Mouse (Mus musculus) adrenal gland, postnatal 10 days (tissue): ENCODE data around the gene Morc1. TPM values are rescaled to one million over a fixed set of nuclear protein-coding genes. Genes with fewer than 3 reads are reported as not detected.

ENCODE experiments used
- DNase-seq: peaks from one replicate; pipeline ENCODE4 v3.0.0; 2021; ENCODE audit warnings: mixed read lengths
- total RNA-seq, 2 experiments: library from RNA; stranded (reverse); gene quantifications; 2 replicates each; pipeline ENCODE4 v1.2.3; 2021

The Morc1 gene
- total RNA-seq, 2 experiments from 2014 or later: not detected

- DNase-seq: no peak
These were observed 44.1 kb downstream of the Morc1 start for GRCm38 (mm10) chr16:48474896-48475802.

GRCm38 (mm10) chr16:48479266-48479848 is 48.3 kb downstream of the Morc1 start:
- no peak for DNase-seq

DNA sequence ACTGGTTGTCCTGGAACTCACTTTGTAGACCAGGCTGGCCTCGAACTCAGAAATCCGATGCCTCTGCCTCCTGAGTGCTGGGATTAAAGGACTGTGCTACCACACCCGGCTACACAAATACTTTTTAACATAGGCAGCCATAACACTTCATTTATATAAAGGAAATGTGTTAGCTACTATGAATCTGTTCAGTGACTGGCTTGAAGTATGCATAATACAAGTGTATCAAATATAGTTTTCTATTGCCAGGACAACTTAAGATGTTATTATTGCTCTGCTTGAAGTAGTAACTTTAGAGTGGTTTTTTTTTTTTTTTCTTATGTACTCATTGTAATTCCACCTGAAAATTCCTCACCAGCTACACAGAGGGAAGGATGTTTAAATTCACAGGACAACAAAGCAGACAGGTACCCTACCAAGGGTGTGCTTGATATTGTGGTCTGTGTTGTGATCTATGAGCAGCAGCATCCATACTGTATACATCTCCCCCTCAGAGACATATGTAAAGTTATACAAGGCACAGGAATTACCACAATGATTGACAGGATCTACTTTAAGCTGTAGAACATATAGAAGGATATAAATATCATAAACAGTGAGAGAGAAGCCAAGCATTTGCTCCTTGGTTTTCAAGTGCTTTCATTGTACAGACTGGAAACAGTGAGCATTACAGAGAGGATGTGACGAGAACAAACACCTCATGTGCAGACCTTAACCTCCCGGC is 85.9 kb downstream of the Morc1 start:
- no peak for DNase-seq

DNA sequence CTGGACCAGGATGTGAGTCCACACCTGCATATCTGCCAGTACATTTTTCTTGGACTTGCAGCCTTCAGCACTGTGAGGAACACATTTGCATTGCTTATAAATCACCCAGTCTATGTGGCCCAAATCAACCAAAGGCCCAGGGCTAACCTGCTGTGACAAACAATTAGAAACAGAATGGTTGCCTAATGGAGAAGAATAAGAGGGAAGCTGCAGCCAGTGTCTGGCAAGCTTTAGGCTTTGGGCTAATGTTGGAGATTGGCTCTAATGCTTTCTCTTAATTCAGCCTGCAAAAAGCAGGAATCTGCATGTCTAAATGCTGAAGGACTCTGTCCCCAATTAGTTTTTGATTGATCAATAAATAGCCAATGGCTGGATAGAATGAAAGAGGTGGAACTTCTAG is 88.5 kb downstream of the Morc1 start:
- no peak for DNase-seq

DNA sequence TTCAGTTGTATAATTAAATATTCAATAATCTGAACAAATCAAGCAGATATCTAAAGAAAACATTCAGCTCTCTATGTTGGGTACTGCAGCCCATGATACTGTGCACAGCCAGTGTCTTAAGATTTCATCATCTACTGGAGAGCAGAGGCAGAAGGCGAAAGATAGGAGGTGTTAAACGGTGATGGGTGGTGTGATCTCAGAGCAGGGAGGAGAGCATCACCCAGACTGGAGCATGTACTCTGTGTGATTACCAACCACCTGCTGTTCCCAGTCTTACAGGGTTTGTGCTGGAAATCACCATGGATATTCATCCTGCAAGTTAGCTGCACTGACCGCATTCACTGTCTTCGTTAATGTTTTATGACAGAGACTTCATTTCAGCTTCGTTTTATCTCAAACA is 106.1 kb downstream of the Morc1 start:
- no peak for DNase-seq

DNA sequence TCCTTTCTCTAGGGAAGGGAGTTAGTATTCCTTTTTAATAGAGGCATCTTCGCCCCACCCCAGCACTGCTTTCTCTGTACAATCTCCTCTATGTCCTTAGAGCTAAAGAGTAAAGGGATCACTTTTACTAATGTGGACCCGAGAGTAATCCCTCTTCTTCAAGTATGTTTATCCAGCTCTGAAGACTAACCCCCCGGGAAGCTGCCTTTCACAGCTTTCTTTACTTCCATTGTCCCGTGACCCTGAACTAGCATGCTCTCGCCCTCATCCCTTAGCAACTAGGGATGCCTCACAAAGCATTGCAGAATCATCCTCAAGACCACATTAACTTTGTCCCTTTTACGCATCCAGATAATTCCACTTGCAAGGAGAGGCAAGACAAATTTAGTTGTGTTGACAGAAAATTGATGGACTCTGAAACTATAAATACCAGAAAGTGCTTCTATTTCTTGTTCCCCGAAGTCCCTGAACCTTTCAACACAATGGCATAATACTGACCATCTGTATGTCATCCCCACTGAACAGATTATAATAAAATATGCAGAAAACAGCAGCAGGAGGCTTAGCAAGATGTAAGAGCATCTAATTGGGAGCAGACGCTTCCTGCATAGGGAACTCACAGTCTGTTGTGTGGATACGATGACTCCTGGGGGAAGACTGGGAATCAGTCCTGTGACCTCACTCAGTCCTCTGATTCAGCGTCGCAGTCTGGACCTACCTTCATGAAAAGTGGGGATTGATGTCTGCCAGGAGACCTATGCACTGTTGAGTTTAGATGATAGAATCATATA is 131.4 kb downstream of the Morc1 start:
- DNase-seq: no peak

GRCm38 (mm10) chr16:48570354-48570753 is 139.3 kb downstream of the Morc1 start:
- DNase-seq: peak; percentile 81

DNA sequence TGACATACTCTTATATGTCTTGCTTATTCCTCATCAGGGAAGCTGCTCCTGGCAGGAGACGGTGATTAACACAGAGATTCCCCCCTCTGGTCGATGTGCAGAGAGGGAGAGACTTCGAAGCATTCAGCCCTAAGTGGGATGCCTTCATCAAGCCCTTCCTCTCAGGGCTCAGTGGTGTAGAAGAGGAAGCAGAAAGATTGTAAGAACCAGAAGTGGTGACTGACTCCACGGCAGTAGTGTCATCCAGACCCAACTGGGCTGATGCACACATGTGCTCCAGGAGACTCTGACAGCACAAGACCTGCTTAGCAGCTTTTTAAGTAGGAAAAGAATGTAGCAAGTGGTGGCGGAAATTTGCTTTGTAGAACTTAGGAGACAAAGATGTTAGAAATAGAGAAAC is 143.0 kb downstream of the Morc1 start:
- no peak for DNase-seq

GRCm38 (mm10) chr16:48574499-48574898 is 143.5 kb downstream of the Morc1 start:
- no peak for DNase-seq

- no peak for DNase-seq
These were observed 154.3 kb downstream of the Morc1 start for GRCm38 (mm10) chr16:48585369-48585768.

DNA sequence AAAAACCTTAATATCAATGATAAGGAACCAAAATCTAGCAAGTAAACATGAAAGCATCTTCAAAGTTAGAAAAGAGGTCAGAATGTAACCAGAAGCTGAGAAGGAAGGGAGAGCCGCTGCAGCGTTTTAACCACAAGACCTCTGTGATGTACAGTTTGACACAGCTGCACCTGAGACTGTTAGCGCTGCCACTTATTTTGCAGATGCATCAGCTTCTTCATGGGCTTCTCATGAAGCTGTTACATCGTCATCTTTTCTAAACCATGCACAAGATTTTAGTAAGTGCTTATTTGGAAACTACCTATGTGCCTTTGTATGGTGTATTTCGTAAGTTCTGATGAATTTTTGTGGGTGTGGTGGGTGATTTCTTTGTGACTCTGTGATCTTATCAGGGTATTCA is 163.4 kb downstream of the Morc1 start:
- DNase-seq: no peak

- no peak for DNase-seq
These were observed 164.2 kb downstream of the Morc1 start for GRCm38 (mm10) chr16:48595216-48595615.

DNA sequence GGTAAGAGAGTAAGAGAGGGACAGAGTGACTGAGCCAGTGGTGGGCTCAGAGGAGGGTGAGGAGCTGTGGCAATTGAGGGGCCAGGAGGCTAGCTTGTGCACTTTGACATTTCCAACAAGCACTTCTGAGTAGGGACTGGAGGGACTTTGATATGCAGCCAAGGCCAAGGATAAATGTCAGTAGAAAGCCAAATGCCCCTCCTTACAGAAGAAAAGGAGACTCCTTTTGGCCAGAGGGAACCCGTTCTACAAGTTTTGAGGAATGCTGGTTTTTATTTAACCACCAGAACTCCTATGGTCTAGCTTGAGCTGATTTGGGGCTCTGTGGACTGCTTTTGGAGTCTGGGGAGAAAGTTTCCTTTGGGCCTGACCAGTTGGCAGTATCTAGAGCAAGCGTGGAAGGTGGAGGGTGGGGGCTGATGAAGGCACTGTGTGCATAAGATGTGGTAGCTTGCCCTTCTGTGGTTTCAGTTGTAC is 172.7 kb downstream of the Morc1 start:
- no peak for DNase-seq

DNA sequence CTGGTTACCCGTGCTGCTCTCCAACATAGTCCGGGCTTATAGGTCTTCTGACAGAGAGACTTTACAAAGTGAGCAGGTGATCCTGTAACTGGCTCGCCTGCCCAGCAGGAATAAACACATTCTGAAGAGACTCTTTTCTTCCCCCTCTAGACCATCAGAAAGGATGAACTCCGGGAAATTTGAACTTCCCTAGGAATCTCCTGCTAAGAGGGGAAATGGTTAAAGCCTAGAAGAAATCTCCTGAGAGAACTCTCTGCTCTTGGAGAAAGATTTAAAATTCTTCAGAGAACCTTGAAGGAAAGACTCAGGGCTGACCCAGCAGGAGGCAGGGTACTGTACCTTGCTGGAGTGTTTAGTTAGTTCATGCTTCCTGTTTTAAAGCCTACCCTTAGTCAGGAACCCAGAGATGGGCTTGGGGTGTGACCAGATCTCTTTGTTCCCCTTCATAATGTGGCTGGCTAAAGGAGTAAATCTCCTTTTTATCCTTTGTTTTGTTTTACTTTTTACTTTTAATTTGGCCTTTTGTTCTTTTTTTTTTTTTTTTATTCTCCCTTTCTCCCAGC is 175.5 kb downstream of the Morc1 start:
- no peak for DNase-seq

DNA sequence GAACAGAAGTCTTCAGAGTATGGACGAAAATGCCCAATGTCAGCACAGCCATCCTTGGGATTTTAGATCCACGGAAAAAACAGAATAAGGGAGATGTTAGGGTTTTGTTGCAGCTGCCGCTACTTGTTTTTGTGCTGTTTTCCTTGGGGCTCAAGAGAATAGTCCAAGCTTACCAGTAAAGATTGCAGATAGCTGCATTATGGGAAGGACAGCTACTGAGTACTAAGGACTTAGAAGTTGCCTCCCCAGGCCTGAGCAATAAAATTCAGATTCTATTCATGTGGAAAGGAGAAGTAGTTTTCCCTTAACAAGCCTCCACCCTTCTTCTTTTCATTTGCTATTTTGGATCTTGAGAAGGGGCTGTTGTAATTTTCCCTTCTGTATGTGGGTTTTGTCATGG is 177.2 kb downstream of the Morc1 start:
- no peak for DNase-seq

DNA sequence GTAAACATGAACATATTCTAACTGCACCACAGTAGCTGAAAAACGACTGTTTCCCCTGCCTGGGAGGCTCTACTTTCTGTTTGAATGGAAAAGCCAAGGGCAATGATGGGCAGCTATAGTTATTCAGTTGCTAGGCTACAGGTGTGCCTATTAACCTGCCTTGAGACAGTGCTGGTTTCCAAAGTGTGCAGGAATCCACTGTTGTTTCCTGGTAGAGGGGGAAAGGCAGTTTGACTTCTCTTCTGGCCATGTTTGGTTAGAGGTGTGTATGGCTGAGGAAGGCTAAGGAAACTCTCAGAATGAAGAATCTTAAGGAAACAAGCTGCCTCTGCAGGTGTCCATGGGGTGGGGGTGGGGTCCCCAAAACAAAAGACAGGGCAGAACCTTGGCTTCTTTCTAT is 179.8 kb downstream of the Morc1 start:
- DNase-seq: no peak

GRCm38 (mm10) chr16:48611436-48611835 is 180.4 kb downstream of the Morc1 start:
- no peak for DNase-seq

GRCm38 (mm10) chr16:48613783-48614182 is 182.7 kb downstream of the Morc1 start:
- DNase-seq: no peak

DNA sequence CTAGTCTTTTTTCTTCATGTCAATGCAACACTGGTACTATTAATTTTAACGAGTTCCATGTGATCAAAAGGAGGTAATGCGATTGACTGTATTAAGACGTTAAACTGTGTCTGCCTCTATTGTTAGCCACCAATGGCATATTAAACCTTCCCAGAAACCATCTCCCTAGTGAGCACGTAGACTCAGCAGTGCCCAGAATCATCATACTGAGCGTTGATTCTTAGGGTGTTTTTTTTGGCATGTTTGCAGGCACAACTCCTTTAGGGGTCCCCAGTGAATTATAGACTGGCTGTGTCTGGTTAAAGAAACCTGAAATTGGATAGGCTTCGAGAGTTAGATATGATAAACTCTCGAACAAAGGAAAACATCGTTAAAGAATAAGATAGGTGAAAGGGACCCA is 189.5 kb downstream of the Morc1 start:
- DNase-seq: no peak

- DNase-seq: no peak
These were observed 190.0 kb downstream of the Morc1 start for GRCm38 (mm10) chr16:48621019-48621418.

GRCm38 (mm10) chr16:48623447-48623846 is 192.4 kb downstream of the Morc1 start:
- DNase-seq: peak; percentile 15

DNA sequence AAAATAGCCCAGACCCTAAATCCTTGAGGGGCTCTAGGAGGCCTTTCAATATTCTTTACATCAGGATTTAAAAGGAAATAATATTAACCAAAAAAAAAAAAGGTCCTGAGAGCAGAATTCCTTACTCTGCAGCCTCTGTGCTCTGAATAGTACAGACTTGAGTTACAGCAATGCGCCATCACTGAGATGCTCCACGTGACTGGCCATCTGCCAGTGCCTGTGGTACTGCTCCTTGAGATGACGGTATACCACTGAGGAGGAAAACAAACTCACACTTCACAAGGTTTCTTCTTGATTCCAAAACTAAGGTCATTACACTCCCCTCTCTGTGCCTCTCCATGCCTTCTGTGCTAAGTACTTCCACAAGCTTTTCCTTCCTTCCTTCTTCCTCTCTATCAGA is 195.1 kb downstream of the Morc1 start:
- no peak for DNase-seq
